Comparison of ENCODE assay signal across 16 mouse cellular contexts in genomic region chr6:105847296-105847695, GRCm38 (mm10).
DNase-seq lines count a peak whose midpoint lies in the region; ATAC-seq and TF ChIP-seq lines count a peak whose summit lies in the region.
"Had no signal": no experiment of that assay in that cellular context is flagged by ENCODE, and none has a peak within 500 bp of the region (broad histone marks: within the 10 kb centered on the region; RNA-seq: fewer than 3 reads in every experiment).

No protein-coding gene starts in this region.

- no peak overlapping the region for H3K4me3 ChIP-seq in neural tube, embryonic 15.5 days (replicated peaks)
- H3K4me3 ChIP-seq in layer of hippocampus, adult 2 months, result peak overlapping the region; percentile 9; the same call in 1 of the 2 replicates
- H3K4me3 ChIP-seq: embryonic facial prominence, embryonic 15.5 days; heart, embryonic 15.5 days had no signal

- 42% methylated on average over 1 of the region's 1 CpGs for WGBS in neural tube, embryonic 15.5 days

- no peaks in the 10 kb centered on the region for H3K27me3 ChIP-seq in neural tube, embryonic 15.5 days (replicated peaks)
- H3K27me3 ChIP-seq: embryonic facial prominence, embryonic 15.5 days; heart, embryonic 15.5 days had no signal

- no peak for DNase-seq in frontal cortex, postnatal 25 days (ENCODE audit: low spot score in 2 of 2)
- no peak for DNase-seq in neural tube, embryonic 10.5 days (ENCODE audit: extremely low spot score, low spot score)
- DNase-seq in layer of hippocampus, adult 2 months (ENCODE audit: low spot score in 2 of 2), result peak; percentile 16 to 58
- DNase-seq in right cerebral cortex, postnatal 25 days, result peak; percentile 10
- no peak for DNase-seq in urinary bladder, adult 2 months (ENCODE audit: low spot score)
- no peak for DNase-seq in thymus, adult 18-20 months
- DNase-seq: adrenal gland, postnatal 25 days; cerebellum, adult 8-10 months; gastrocnemius, postnatal 36 days; thymus, postnatal 14 days had no signal

- H3K9me3 ChIP-seq in neural tube, embryonic 15.5 days (replicated peaks), result no peaks in the 10 kb centered on the region
- H3K9me3 ChIP-seq: embryonic facial prominence, embryonic 15.5 days; heart, embryonic 15.5 days had no signal

- no peak overlapping the region for H3K27ac ChIP-seq in neural tube, embryonic 15.5 days (replicated peaks)
- peak overlapping the region; percentile 68 for H3K27ac ChIP-seq in layer of hippocampus, adult 2 months
- H3K27ac ChIP-seq: embryonic facial prominence, embryonic 15.5 days; heart, embryonic 15.5 days had no signal

- H3K36me3 ChIP-seq in neural tube, embryonic 15.5 days, result no peaks in the 10 kb centered on the region
- H3K36me3 ChIP-seq: embryonic facial prominence, embryonic 15.5 days; heart, embryonic 15.5 days had no signal

- H3K4me2 ChIP-seq in neural tube, embryonic 15.5 days, result no peak overlapping the region
- H3K4me2 ChIP-seq: embryonic facial prominence, embryonic 15.5 days; heart, embryonic 15.5 days had no signal

- peak; percentile 99 for ATAC-seq in frontal cortex, adult (ENCODE audit: low TSS enrichment)
- ATAC-seq in neural tube, embryonic 15.5 days (ENCODE audit: low FRiP score), result peak; percentile 79; the same call in 1 of the 2 replicates
- ATAC-seq: CD4-positive, CD25-positive, alpha-beta regulatory T cell, adult 4 months; intestine, embryonic 16.5 days had no signal

- H3K9ac ChIP-seq in neural tube, embryonic 15.5 days (replicated peaks), result no peak overlapping the region
- H3K9ac ChIP-seq: embryonic facial prominence, embryonic 15.5 days; heart, embryonic 15.5 days had no signal

- H3K4me1 ChIP-seq in neural tube, embryonic 15.5 days, result no peaks in the 10 kb centered on the region
- H3K4me1 ChIP-seq: embryonic facial prominence, embryonic 15.5 days; heart, embryonic 15.5 days had no signal

- TF ChIP-seq CTCF in layer of hippocampus, adult 2 months (conservative IDR thresholded peaks at IDR 0.05), result no peak

Comparison
In these comparisons a context has a peak if more than half of its experiments do, and no peak if none do; other contexts are left out.
1. DNase-seq: peak in layer of hippocampus, adult 2 months (2 of 2) and right cerebral cortex, postnatal 25 days (single experiment); none in frontal cortex, postnatal 25 days (0 of 2), neural tube, embryonic 10.5 days (single experiment), urinary bladder, adult 2 months (single experiment) and thymus, adult 18-20 months (0 of 2).